Mouse (Mus musculus): Measurements from ENCODE around the gene Brpf1. TPM values are rescaled to one million over a fixed set of nuclear protein-coding genes. Genes with fewer than 3 reads are reported as not detected.

The Brpf1 gene
- polyA plus RNA-seq, 1 experiment from 2014 or later: 15.8 TPM

GRCm38 (mm10) chr6:113341574-113341973, 34.6 kb downstream of the Brpf1 start:
- Histone ChIP-seq H3K9me3 (replicated peaks; ENCODE audit: control insufficient read depth, low read length) (no peaks in the 10 kb centered on the region), H3K36me3 (ENCODE audit: control insufficient read depth, insufficient read depth, low read length) (peaks cover 23% of the 10 kb centered on the region), H3K4me1 (ENCODE audit: control insufficient read depth, insufficient read depth, low read length) (peaks cover 14% of the 10 kb centered on the region), H3K27ac (ENCODE audit: low read depth, low read length) (no peak overlapping the region; the same call in 1 of the 2 replicates), H3K4me3 (ENCODE audit: low read depth, low read length) (no peak overlapping the region), H3K9ac (ENCODE audit: low read length) (no peak overlapping the region), H3K27me3 (replicated peaks; ENCODE audit: control insufficient read depth, insufficient read depth, low read length) (no peaks in the 10 kb centered on the region), H3K4me2 (ENCODE audit: low read length) (no peak overlapping the region)
- 91% methylated on average over 6 of the region's 6 CpGs for WGBS
- DNase-seq (ENCODE audit: low spot score) (no peak), ATAC-seq (no peak)

DNA sequence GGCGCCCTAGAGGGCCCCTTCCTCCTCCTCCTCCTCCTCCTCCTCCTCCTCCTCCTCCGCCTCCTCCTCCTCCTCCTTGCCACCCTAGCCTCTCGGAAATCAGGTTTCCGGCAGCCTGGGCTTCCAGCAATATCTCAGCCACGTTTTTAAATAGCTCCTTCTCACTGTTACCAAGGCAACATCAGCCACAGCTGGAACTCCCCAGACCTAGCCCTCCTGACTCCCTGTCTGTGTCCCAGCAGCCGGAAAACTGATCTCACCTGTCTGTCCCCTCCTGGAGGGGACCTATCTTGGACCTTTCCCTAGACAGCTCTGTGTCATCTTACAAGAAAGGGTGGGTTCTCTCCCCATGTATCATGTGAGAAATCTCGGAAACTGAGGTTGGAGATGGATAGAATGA, 35.4 kb downstream of the Brpf1 start:
- DNase-seq (ENCODE audit: low spot score) (no peak), ATAC-seq (no peak)
- H3K27me3 ChIP-seq (replicated peaks; ENCODE audit: control insufficient read depth, insufficient read depth, low read length): no peaks in the 10 kb centered on the region
- no peak overlapping the region for H3K4me3 ChIP-seq (ENCODE audit: low read depth, low read length)
- peak overlapping the region; percentile 80 for H3K4me2 ChIP-seq (ENCODE audit: low read length)
- H3K36me3 ChIP-seq (ENCODE audit: control insufficient read depth, insufficient read depth, low read length): peaks cover 18% of the 10 kb centered on the region
- WGBS: 40% methylated on average over 4 of the region's 7 CpGs
- 0 out of 2 replicates have a peak overlapping the region, but pooled peaks have one; percentile 9 for H3K27ac ChIP-seq (ENCODE audit: low read depth, low read length)
- no peaks in the 10 kb centered on the region for H3K9me3 ChIP-seq (replicated peaks; ENCODE audit: control insufficient read depth, low read length)
- no peak overlapping the region for H3K9ac ChIP-seq (ENCODE audit: low read length)
- peaks cover 14% of the 10 kb centered on the region for H3K4me1 ChIP-seq (ENCODE audit: control insufficient read depth, insufficient read depth, low read length)

DNA sequence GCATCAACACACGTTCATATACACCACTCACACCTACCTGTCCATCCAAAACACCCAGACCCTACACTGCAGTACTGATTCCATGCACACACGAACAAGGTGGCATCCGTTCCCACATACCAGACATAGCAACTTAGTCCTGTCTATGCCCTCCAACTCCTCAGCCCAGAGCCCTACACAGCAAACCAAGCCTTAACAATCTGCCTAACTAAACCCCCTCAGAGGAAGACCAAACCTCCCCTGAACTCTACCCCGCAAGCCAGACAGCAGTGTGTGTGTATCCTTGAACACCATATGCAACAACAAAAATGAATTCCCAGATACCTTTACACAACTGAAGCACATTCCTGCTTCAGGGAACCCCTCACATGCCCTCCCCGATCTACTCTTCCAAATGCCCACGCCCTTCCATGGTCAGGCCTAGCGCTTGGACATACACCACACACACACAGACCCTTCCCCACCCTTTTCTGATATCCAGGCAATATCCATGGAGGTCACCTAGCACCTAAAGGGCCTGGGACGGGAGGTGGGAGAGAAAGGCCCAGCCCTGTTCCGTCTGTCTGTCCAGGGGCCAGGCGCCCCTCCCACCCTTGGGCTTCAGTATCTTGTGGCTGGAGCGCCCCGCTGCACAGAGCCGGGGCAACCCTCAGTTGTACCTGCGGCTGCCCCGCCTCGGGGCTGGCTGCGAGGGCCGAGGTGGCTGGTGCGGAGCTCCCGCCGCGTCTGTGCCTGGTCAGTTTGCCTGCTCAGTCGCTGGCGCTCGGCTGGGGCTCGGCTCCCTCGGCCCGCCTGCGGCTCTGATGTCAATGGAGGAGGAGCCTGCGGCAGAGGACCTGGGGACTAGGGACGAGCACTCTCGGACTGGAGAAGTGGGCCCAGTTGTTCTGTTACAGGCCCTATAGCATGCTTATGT, 36.5 kb downstream of the Brpf1 start, which contains the start of gene Camk1:
Gene Camk1 (minus strand): TSS at position 808 of the 916 bp plus-strand sequence.
- 17% methylated on average over 32 of the region's 32 CpGs for whole genome bisulfite sequencing
- peak within 1 kb of the TSS; percentile 21; the same call in 1 of the 2 replicates for H3K27ac ChIP-seq (ENCODE audit: low read depth, low read length)

DNA sequence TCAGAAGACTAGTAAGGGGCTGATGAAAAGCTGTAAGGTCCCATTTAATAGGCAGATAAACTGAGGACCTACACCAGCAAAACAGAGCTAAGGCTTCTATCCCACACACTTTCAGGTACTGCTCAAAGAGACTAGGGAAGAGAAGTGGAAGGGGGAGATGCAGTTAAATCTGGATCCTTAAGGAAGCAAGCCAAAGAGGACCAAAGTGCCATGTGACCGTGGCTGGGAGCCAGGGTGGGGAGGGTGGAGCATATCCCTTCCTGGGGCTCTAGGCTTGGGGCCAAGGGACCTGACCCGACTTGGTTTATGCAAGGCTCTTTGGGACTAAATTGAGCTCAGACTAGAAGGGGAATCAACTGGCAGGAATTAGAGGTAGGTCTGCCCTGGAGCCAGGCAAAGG, 37.4 kb downstream of the Brpf1 start:
- Histone ChIP-seq H3K4me3 (ENCODE audit: low read depth, low read length) (no peak overlapping the region), H3K4me2 (ENCODE audit: low read length) (peak overlapping the region; percentile 80), H3K27ac (ENCODE audit: low read depth, low read length) (no peak overlapping the region), H3K9ac (ENCODE audit: low read length) (peak overlapping the region; percentile 87; the same call in 1 of the 2 replicates), H3K36me3 (ENCODE audit: control insufficient read depth, insufficient read depth, low read length) (peaks cover 7% of the 10 kb centered on the region), H3K27me3 (replicated peaks; ENCODE audit: control insufficient read depth, insufficient read depth, low read length) (no peaks in the 10 kb centered on the region), H3K9me3 (replicated peaks; ENCODE audit: control insufficient read depth, low read length) (no peaks in the 10 kb centered on the region), H3K4me1 (ENCODE audit: control insufficient read depth, insufficient read depth, low read length) (peaks cover 14% of the 10 kb centered on the region)
- DNase-seq (ENCODE audit: low spot score): peak; percentile 32
- 0 out of 2 replicates have a peak, but pooled peaks have one; percentile 8 for ATAC-seq
- WGBS: 48% methylated on average over 2 of the region's 2 CpGs

More for the DNA sequence above, 36.5 kb downstream of the Brpf1 start, which contains the start of gene Camk1:
- peak within 1 kb of the TSS; percentile 54 for H3K4me3 ChIP-seq (ENCODE audit: low read depth, low read length)
- peak within 1 kb of the TSS; percentile 80 for H3K4me2 ChIP-seq (ENCODE audit: low read length)
- peaks cover 14% of the 10 kb centered on the region for H3K4me1 ChIP-seq (ENCODE audit: control insufficient read depth, insufficient read depth, low read length)
- peak within 1 kb of the TSS; percentile 87 for H3K9ac ChIP-seq (ENCODE audit: low read length)
- no peaks in the 10 kb centered on the region for H3K27me3 ChIP-seq (replicated peaks; ENCODE audit: control insufficient read depth, insufficient read depth, low read length)
- H3K9me3 ChIP-seq (replicated peaks; ENCODE audit: control insufficient read depth, low read length): no peaks in the 10 kb centered on the region
- H3K36me3 ChIP-seq (ENCODE audit: control insufficient read depth, insufficient read depth, low read length): peaks cover 10% of the 10 kb centered on the region
- ATAC-seq (peak; percentile 86), DNase-seq (ENCODE audit: low spot score) (peak; percentile 61)

DNA sequence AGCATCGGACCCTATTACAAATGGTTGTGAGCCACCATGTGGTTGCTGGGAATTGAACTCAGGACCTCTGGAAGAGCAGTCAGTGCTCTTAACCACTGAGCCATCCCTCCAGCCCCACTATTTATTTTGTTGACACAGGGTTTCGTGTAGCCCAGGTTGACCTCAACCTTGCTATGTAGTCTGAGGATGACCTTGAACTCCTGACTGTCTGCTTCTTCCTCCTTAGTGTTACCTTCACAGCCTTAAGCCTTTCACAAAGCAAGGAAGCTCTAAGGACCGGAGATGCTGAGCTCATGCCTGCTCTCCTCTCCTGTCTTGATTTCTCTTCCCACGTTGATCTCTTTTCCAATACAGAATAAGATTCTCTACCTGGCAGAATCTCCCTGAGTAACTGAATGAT, 40.0 kb downstream of the Brpf1 start:
- Histone ChIP-seq H3K27me3 (replicated peaks; ENCODE audit: control insufficient read depth, insufficient read depth, low read length) (no peaks in the 10 kb centered on the region), H3K4me2 (ENCODE audit: low read length) (no peak overlapping the region), H3K9ac (ENCODE audit: low read length) (no peak overlapping the region), H3K27ac (ENCODE audit: low read depth, low read length) (no peak overlapping the region), H3K4me3 (ENCODE audit: low read depth, low read length) (no peak overlapping the region), H3K4me1 (ENCODE audit: control insufficient read depth, insufficient read depth, low read length) (peaks cover 14% of the 10 kb centered on the region), H3K9me3 (replicated peaks; ENCODE audit: control insufficient read depth, low read length) (no peaks in the 10 kb centered on the region), H3K36me3 (ENCODE audit: control insufficient read depth, insufficient read depth, low read length) (no peaks in the 10 kb centered on the region)
- 92% methylated on average over 4 of the region's 4 CpGs for WGBS
- no peak for ATAC-seq
- DNase-seq (ENCODE audit: low spot score): no peak

DNA sequence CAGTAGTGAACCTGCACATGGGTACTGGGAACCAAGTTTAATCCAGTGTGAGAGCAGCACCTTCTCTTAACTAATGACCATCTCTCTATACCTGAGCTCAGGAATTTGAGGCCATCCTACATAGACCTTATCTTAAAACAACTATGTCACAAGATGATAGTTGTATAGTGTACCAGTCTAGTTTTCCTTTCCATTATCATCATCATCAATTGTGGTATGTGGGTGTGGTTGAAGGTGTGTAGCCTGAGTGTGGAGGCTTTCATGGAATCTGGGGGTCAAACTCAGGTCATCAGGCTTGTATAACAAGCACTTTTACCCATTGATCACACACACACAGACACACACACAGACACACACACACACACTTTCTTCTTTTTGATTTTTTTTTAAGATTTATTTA, 43.6 kb downstream of the Brpf1 start:
- Histone ChIP-seq H3K4me3 (ENCODE audit: low read depth, low read length) (no peak overlapping the region), H3K27me3 (replicated peaks; ENCODE audit: control insufficient read depth, insufficient read depth, low read length) (no peaks in the 10 kb centered on the region), H3K9ac (ENCODE audit: low read length) (no peak overlapping the region), H3K36me3 (ENCODE audit: control insufficient read depth, insufficient read depth, low read length) (no peaks in the 10 kb centered on the region), H3K4me1 (ENCODE audit: control insufficient read depth, insufficient read depth, low read length) (no peaks in the 10 kb centered on the region), H3K4me2 (ENCODE audit: low read length) (no peak overlapping the region), H3K27ac (ENCODE audit: low read depth, low read length) (no peak overlapping the region), H3K9me3 (replicated peaks; ENCODE audit: control insufficient read depth, low read length) (no peaks in the 10 kb centered on the region)
- ATAC-seq (no peak), DNase-seq (ENCODE audit: low spot score) (no peak)

DNA sequence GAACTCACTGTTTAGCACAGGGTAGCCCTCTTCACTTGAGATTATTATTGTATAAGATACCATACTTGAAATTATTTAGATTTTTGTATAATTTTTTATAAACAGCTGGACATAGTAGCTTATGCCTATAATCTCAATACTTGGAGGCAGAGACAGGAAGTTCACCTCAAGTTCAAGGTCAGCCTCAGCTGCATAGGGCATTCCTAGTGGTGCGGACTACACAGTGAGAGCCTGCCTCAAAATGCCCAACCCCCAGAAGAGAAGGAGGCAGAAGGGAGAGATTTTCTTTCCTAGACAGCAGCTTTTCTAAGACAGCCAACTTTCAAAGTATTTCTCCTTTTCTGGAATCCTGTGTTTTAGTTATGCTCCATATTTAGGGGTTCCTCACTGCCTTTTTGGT, 44.2 kb downstream of the Brpf1 start:
- H3K36me3 ChIP-seq (ENCODE audit: control insufficient read depth, insufficient read depth, low read length): no peaks in the 10 kb centered on the region
- no peak overlapping the region for H3K27ac ChIP-seq (ENCODE audit: low read depth, low read length)
- no peak overlapping the region for H3K9ac ChIP-seq (ENCODE audit: low read length)
- ATAC-seq (no peak), DNase-seq (ENCODE audit: low spot score) (no peak)
- no peak overlapping the region for H3K4me3 ChIP-seq (ENCODE audit: low read depth, low read length)
- H3K27me3 ChIP-seq (replicated peaks; ENCODE audit: control insufficient read depth, insufficient read depth, low read length): no peaks in the 10 kb centered on the region
- 94% methylated on average over 1 of the region's 1 CpGs for WGBS
- H3K9me3 ChIP-seq (replicated peaks; ENCODE audit: control insufficient read depth, low read length): no peaks in the 10 kb centered on the region
- no peaks in the 10 kb centered on the region for H3K4me1 ChIP-seq (ENCODE audit: control insufficient read depth, insufficient read depth, low read length)
- no peak overlapping the region for H3K4me2 ChIP-seq (ENCODE audit: low read length)

DNA sequence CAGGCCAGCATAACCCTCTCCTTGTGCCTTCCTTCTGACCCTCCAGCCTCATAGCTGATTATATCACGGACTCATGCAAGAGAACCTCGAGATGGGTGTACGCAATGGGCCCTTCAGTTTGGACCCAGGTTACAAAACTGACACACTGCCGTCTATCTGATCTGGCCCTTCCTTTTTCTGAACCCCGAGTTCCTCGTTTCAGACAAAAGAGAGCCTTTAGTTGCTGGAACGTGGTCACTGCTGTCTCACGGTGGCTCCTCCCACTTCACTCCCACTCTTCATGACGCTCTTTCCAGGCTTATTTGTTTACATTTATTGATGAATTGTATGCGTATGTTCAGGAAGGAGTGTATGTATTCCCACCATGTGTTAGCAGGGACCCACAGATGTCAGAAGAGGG, 44.7 kb downstream of the Brpf1 start:
- Histone ChIP-seq H3K9ac (ENCODE audit: low read length) (no peak overlapping the region), H3K4me2 (ENCODE audit: low read length) (no peak overlapping the region), H3K9me3 (replicated peaks; ENCODE audit: control insufficient read depth, low read length) (no peaks in the 10 kb centered on the region), H3K27me3 (replicated peaks; ENCODE audit: control insufficient read depth, insufficient read depth, low read length) (no peaks in the 10 kb centered on the region), H3K4me3 (ENCODE audit: low read depth, low read length) (no peak overlapping the region), H3K4me1 (ENCODE audit: control insufficient read depth, insufficient read depth, low read length) (no peaks in the 10 kb centered on the region), H3K36me3 (ENCODE audit: control insufficient read depth, insufficient read depth, low read length) (no peaks in the 10 kb centered on the region), H3K27ac (ENCODE audit: low read depth, low read length) (no peak overlapping the region)
- DNase-seq (ENCODE audit: low spot score) (no peak), ATAC-seq (no peak)
- 56% methylated on average over 10 of the region's 10 CpGs for WGBS

GRCm38 (mm10) chr6:113352820-113353219, 45.9 kb downstream of the Brpf1 start:
- WGBS: 76% methylated on average over 3 of the region's 3 CpGs
- DNase-seq (ENCODE audit: low spot score) (no peak), ATAC-seq (no peak)
- no peak overlapping the region for H3K9ac ChIP-seq (ENCODE audit: low read length)
- no peak overlapping the region for H3K4me3 ChIP-seq (ENCODE audit: low read depth, low read length)
- H3K9me3 ChIP-seq (replicated peaks; ENCODE audit: control insufficient read depth, low read length): no peaks in the 10 kb centered on the region
- no peak overlapping the region for H3K4me2 ChIP-seq (ENCODE audit: low read length)
- H3K27me3 ChIP-seq (replicated peaks; ENCODE audit: control insufficient read depth, insufficient read depth, low read length): no peaks in the 10 kb centered on the region
- H3K4me1 ChIP-seq (ENCODE audit: control insufficient read depth, insufficient read depth, low read length): no peaks in the 10 kb centered on the region
- no peaks in the 10 kb centered on the region for H3K36me3 ChIP-seq (ENCODE audit: control insufficient read depth, insufficient read depth, low read length)
- no peak overlapping the region for H3K27ac ChIP-seq (ENCODE audit: low read depth, low read length)
